Mouse (Mus musculus) megakaryocyte, embryonic 14.5 days (primary cell): ENCODE data around the gene Rdh11. TPM values are rescaled to one million over a fixed set of nuclear protein-coding genes. Genes with fewer than 3 reads are reported as not detected.
A peak's percentile ranks its signal among the peaks of the same experiment; 100 is the strongest.

ENCODE experiments used
- H3K27me3 ChIP-seq: replicated peaks from 2 replicates; pipeline ENCODE3; 2012; ENCODE audit warnings: inconsistent platforms
- H3K36me3 ChIP-seq: replicated peaks from 2 replicates; pipeline ENCODE3; 2012; ENCODE audit warnings: low read length, inconsistent platforms, mixed read lengths
- H3K4me1 ChIP-seq: 2 replicates; pipeline ENCODE4 v1.6.1; 2012; ENCODE audit warnings: inconsistent platforms
- H3K4me3 ChIP-seq: replicated peaks from 2 replicates; pipeline ENCODE3; 2012; ENCODE audit warnings: moderate library complexity, mild to moderate bottlenecking, inconsistent platforms
- H3K9me3 ChIP-seq: 2 replicates; pipeline ENCODE4 v1.6.1; 2012; ENCODE audit warnings: inconsistent platforms
- FLI1 ChIP-seq: IDR thresholded peaks from 2 replicates; pipeline ENCODE4 v1.6.1; 2012; ENCODE audit warnings: low read length, inconsistent platforms, mixed read lengths
- GATA1 ChIP-seq: IDR thresholded peaks from 3 replicates; pipeline ENCODE4 v1.6.1; 2012; ENCODE audit warnings: mixed read lengths, low read length, inconsistent platforms, borderline replicate concordance
- polyA plus RNA-seq: library from polyadenylated mRNA; stranded (reverse); fragments of >175 nt; gene quantifications from 2 replicates; pipeline ENCODE4 v1.2.3, GENCODE M21; 2012; ENCODE audit warnings: low replicate concordance; ENCODE audit not compliant: insufficient read depth

Gene Rdh11
- 1.2 and 2.0 TPM in 2 replicates for polyA plus RNA-seq

DNA sequence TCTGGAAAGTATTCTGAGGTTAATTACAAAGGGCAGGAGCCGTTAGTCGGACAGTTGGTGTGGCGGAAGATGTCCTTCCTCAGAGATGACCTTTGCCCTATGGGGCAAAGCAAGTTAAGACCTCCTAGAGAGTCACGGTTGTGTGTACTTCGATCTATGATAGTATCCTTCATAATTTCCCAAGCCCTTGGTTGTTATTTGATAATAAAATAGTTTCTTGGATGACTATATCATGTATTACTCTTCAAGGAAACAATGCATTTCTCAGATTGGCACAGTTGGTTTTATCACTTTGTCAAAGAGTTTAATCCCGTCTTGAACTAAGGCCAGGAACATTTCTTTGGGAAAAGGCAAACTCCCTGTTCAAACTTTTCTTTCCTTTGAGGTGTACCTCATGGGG lies at the start of gene Rdh11:
TSS of gene Rdh11 (minus strand) at position 101 of the 400 bp plus-strand sequence.
- H3K27me3 ChIP-seq: no peaks in the 10 kb centered on the region

GRCm38 (mm10) chr12:79235485-79236080 lies 43.5 kb upstream of the Rdh11 start:
- H3K4me3 ChIP-seq: no peak overlapping the region
- H3K27me3 ChIP-seq: no peaks in the 10 kb centered on the region
- peaks cover 81% of the 10 kb centered on the region for H3K36me3 ChIP-seq
- no peaks in the 10 kb centered on the region for H3K9me3 ChIP-seq
- no peak for TF ChIP-seq FLI1
- TF ChIP-seq GATA1: no peak
- H3K4me1 ChIP-seq: no peaks in the 10 kb centered on the region

More for the DNA sequence above, at the start of gene Rdh11:
- TF ChIP-seq FLI1: no peak
- no peak for TF ChIP-seq GATA1
- Histone ChIP-seq H3K9me3 (no peaks in the 10 kb centered on the region), H3K4me1 (peaks cover 48% of the 10 kb centered on the region), H3K4me3 (peak within 1 kb of the TSS; percentile 94), H3K36me3 (peaks cover 29% of the 10 kb centered on the region)

- Histone ChIP-seq H3K9me3 (no peaks in the 10 kb centered on the region), H3K4me1 (no peaks in the 10 kb centered on the region), H3K36me3 (no peaks in the 10 kb centered on the region), H3K27me3 (peaks cover 15% of the 10 kb centered on the region), H3K4me3 (no peak overlapping the region)
- TF ChIP-seq GATA1 (no peak), FLI1 (no peak)
These were observed 25.4 kb upstream of the Rdh11 start for GRCm38 (mm10) chr12:79217511-79217910.

DNA sequence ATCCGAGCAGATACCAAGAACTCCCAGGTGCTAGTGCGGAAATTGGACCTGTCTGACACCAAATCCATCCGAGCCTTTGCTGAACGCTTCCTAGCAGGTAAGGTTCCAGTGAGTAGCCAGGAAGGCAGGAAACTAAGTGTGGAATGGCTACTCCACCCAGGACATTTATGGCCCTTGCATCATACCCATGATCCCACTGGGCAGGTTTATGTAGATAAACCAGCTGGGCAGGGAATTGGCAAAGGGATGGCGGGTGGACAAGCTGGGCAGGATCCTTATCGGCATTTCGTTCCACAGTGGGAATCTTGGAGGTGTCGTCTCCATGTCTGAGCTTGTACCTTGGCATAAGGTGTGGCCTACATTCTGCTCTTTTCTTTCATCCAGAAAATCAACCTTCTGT lies 19.4 kb upstream of the Rdh11 start:
- no peak overlapping the region for H3K4me3 ChIP-seq
- H3K27me3 ChIP-seq: peaks cover 9% of the 10 kb centered on the region
- no peaks in the 10 kb centered on the region for H3K9me3 ChIP-seq
- H3K36me3 ChIP-seq: no peaks in the 10 kb centered on the region
- TF ChIP-seq FLI1 (no peak), GATA1 (no peak)
- H3K4me1 ChIP-seq: peaks cover 10% of the 10 kb centered on the region

GRCm38 (mm10) chr12:79208703-79209464 lies 16.8 kb upstream of the Rdh11 start, which contains the start of gene Rdh12:
Gene Rdh12 (plus strand): TSS chr12:79208914.
- Histone ChIP-seq H3K27me3 (peaks cover 5% of the 10 kb centered on the region), H3K4me3 (peak within 1 kb of the TSS; percentile 87), H3K36me3 (no peaks in the 10 kb centered on the region), H3K9me3 (no peaks in the 10 kb centered on the region), H3K4me1 (peaks cover 10% of the 10 kb centered on the region)
- TF ChIP-seq GATA1 (no peak), FLI1 (no peak)

- Histone ChIP-seq H3K9me3 (0 out of 2 replicates have a peak, but pooled peaks cover 6% of the 10 kb centered on the region), H3K4me3 (no peak overlapping the region), H3K4me1 (peaks cover 16% of the 10 kb centered on the region), H3K27me3 (peaks cover 2% of the 10 kb centered on the region), H3K36me3 (no peaks in the 10 kb centered on the region)
- TF ChIP-seq GATA1: no peak
- no peak for TF ChIP-seq FLI1
These were observed 9.8 kb upstream of the Rdh11 start for GRCm38 (mm10) chr12:79201882-79202281.

GRCm38 (mm10) chr12:79197105-79197504 lies 5.0 kb upstream of the Rdh11 start:
- H3K36me3 ChIP-seq: no peaks in the 10 kb centered on the region
- H3K4me1 ChIP-seq: peaks cover 19% of the 10 kb centered on the region
- 0 out of 2 replicates have a peak, but pooled peaks cover 4% of the 10 kb centered on the region for H3K9me3 ChIP-seq
- H3K27me3 ChIP-seq: no peaks in the 10 kb centered on the region
- TF ChIP-seq GATA1: no peak
- TF ChIP-seq FLI1: no peak
- no peak overlapping the region for H3K4me3 ChIP-seq

GRCm38 (mm10) chr12:79193441-79193840 lies 1.3 kb upstream of the Rdh11 start:
- TF ChIP-seq GATA1: no peak
- TF ChIP-seq FLI1: no peak
- Histone ChIP-seq H3K4me1 (peaks cover 44% of the 10 kb centered on the region), H3K36me3 (peaks cover 17% of the 10 kb centered on the region), H3K27me3 (no peaks in the 10 kb centered on the region), H3K9me3 (no peaks in the 10 kb centered on the region), H3K4me3 (no peak overlapping the region)

DNA sequence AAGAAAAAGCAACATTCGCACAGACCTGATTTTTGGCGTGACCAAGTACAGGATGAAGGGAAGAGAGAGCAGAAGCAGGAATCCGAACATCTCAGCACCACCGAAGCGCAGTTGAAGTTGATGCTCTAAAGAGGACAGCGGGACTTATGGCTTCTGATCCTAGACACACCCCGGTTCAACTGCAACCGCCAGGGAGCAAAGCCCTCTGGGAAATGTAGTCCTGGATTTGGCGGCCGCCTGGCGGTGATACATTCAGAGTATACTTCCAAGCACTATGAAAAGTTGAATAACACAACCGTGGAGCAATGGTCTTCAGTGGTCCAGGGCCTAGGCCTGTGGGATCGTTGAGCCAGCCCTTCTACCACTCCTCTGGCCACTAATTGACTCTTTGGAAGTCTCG lies 392 bp downstream of the Rdh11 start:
- no peak for TF ChIP-seq FLI1
- no peak for TF ChIP-seq GATA1
- peaks cover 34% of the 10 kb centered on the region for H3K36me3 ChIP-seq
- H3K4me1 ChIP-seq: peaks cover 45% of the 10 kb centered on the region
- no peaks in the 10 kb centered on the region for H3K9me3 ChIP-seq
- no peaks in the 10 kb centered on the region for H3K27me3 ChIP-seq
- H3K4me3 ChIP-seq: peak overlapping the region; percentile 94
